Mouse (Mus musculus) thymus, postnatal 0 days (tissue): ENCODE data around the gene Pigg. TPM values are rescaled to one million over a fixed set of nuclear protein-coding genes. Genes with fewer than 3 reads are reported as not detected.

ENCODE experiments used
- polyA plus RNA-seq: library from polyadenylated mRNA; unstranded; fragments of >200 nt; fragmentation: Nextera tagmentation; extraction: Ambion mirVana; gene quantifications from 2 replicates; pipeline ENCODE4 v1.2.1, GENCODE M21; 2015

Gene Pigg
- polyA plus RNA-seq, 1 experiment from 2014 or later: 3.4 TPM

Other genes starting within 250 kb of the Pigg start
- gene Mtf2, start 246.9 kb upstream of the Pigg start, polyA plus RNA-seq: 263 and 271 TPM in 2 replicates
- gene Tmed5, start 180.0 kb upstream of the Pigg start, polyA plus RNA-seq: 72.4 and 82.3 TPM in 2 replicates
- gene Ccdc18, start 179.7 kb upstream of the Pigg start, polyA plus RNA-seq: 18.7 and 21.0 TPM in 2 replicates
- 40.6 and 43.2 TPM in 2 replicates for gene Dr1, start 43.7 kb upstream of the Pigg start, polyA plus RNA-seq
- gene Gm42517, start 55.3 kb downstream of the Pigg start, polyA plus RNA-seq: not detected in 2 replicates
- 0.14 and 0.17 TPM in 2 replicates for gene Pde6b, start 75.8 kb downstream of the Pigg start, polyA plus RNA-seq
- gene Atp5k, start 121.8 kb downstream of the Pigg start, polyA plus RNA-seq: 551 and 578 TPM in 2 replicates
- gene Mfsd7a, start 136.3 kb downstream of the Pigg start, polyA plus RNA-seq: 0.14 and 0.27 TPM in 2 replicates
- gene Pcgf3, start 148.6 kb downstream of the Pigg start, polyA plus RNA-seq: 7.8 and 8.3 TPM in 2 replicates
- 0.20 and 0.22 TPM in 2 replicates for gene Cplx1, start 237.4 kb downstream of the Pigg start, polyA plus RNA-seq